Mouse (Mus musculus): ENCODE data around the gene Zfp523. TPM values are rescaled to one million over a fixed set of nuclear protein-coding genes. Genes with fewer than 3 reads are reported as not detected.
A peak's percentile ranks its signal among the peaks of the same experiment; 100 is the strongest.
"Not testable (repeated sequence)": the region's sequence is repeated elsewhere in the genome, so short reads cannot be mapped to it uniquely, and the experiment has no call there.

The Zfp523 gene
- total RNA-seq, 2 experiments from 2014 or later = 24.6 to 26.6 TPM

DNA sequence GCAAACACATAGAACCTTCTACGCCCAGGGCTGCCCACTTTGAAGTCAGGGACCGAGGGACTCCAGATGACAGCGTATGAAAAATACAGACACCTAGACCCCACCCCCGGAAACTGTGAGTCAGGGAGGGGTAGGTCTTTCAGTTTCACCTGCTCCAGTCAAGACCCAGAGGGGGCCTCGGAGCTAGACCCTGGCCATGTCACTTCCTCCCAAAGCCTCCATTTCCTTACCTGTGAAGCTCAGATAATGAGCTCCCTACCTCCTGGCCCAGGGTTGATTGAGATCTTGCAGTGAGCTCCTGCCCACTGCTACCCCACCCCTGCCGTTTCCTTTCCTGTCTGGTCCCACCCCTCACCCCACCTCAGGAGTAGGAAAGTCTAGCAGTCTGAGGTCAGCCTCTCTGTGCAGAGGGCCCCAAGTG lies 35.0 kb downstream of the Zfp523 start:
- no peak for DNase-seq

DNA sequence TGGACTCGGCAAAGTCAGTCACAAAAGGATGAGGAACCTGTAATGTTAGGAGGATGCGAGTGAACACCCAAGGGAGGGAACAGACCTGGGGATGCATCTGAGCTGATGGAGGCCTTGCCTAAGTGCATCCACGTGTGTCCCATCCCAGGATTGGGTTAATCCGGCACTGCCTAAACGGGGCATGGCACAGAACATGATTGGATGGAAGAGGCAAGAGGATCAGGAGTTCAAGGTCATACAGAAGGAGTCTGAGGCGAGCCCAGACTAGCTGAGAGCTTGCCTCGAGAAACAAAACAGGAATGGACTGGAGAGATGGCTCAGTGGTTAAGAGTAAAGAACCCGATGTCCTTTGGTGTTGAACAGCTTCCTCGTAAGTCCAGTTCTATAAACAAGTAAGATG lies 35.5 kb downstream of the Zfp523 start:
- DNase-seq = no peak

DNA sequence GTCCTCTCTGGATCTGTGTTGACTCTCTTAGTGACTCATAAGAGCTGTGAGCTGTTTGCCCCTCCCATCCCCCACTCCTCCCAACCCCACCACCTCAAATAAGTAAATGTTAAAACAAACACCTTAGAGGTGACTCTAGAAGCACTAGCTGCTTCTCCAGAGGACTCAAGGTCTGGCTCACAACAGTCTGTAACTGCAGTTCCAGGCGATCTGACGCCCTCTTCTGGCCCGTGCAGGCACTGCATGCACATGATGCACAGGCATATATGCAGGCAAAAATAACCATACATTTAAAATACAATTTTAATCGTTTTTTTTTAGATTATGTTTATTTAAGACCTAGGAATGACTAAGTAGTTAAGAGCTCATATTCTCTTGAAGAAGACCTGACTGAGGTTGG lies 36.3 kb downstream of the Zfp523 start:
- no peak for DNase-seq

DNA sequence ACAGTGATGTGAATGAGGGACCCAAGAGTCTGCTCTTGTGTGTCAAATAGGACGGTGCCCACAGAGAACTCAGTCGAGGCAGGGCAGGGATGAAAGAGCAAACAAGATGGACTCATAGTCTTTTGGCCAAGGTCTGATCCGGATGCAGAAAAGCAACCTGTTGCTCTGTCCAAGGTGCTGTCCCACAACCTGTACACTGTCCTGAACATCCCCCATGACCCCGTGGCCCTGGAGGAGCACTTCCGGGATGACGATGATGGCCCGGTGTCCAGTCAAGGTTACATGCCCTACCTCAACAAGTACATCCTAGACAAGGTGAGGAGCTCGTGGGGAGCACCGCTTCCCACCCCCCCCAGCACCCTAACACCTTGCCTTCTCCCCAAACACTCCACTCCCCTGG lies 39.9 kb downstream of the Zfp523 start:
- DNase-seq = no peak

DNA sequence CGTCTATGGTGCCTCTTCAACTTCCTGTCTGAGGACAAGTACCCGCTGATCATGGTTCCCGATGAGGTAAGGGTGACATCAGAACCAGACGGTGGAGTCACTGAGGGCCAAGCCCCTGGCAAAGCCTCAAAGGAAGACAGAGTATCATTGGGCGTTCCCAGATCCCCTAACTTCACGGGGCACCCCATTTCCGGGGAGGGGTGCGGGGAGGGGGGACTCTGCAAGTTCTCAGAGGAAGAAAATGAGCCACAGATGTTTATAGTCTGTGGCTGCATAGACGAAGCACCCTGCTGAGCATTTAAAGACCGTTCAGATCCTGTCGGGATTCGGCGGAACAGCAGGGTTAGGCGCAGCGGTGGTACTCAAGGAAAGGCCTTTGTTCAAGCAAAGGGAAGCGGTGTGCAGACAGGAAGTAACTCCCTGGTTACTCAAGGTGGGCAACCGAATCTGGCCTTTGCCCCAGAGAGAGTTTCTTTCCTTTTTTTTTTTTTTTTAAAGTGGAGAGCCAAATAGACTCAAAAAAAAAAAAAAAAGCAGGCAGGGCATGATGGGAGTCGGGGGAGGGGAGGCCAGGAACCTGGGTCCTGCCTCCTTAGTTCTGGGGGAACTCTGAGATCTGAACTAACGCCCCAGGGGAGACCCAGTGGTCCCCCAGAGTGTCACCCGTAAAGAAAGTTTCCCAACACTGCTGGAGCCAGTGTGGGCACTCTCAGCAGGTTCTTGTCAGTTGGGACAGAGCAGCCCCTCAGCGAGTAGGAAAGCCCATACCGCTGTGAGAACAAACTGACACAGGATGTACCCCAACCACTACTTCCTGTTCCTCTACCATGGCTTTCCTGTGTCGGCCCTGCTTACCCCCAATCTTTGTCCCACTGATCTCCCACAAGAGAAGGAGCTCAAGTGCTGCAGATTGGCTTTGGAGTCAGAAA lies 41.1 kb downstream of the Zfp523 start:
- DNase-seq = no peak

DNA sequence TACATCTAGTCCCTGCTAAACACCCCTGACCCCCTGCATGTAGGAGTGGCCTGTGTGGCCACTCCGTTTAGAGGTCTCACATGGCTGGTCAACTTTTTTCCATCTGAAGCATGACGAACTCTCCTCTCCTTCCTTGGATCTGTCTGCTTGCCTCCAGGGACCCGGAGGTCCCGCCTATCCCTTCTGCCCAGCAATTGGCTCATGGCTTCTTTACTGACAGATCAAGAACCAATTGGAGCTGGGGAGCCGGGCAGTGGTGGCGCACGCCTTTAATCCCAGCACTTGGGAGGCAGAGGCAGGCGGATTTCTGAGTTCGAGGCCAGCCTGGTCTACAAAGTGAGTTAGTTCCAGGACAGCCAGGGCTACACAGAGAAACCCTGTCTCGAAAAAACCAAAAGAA lies 45.5 kb downstream of the Zfp523 start:
- not testable (repeated sequence) for DNase-seq

DNA sequence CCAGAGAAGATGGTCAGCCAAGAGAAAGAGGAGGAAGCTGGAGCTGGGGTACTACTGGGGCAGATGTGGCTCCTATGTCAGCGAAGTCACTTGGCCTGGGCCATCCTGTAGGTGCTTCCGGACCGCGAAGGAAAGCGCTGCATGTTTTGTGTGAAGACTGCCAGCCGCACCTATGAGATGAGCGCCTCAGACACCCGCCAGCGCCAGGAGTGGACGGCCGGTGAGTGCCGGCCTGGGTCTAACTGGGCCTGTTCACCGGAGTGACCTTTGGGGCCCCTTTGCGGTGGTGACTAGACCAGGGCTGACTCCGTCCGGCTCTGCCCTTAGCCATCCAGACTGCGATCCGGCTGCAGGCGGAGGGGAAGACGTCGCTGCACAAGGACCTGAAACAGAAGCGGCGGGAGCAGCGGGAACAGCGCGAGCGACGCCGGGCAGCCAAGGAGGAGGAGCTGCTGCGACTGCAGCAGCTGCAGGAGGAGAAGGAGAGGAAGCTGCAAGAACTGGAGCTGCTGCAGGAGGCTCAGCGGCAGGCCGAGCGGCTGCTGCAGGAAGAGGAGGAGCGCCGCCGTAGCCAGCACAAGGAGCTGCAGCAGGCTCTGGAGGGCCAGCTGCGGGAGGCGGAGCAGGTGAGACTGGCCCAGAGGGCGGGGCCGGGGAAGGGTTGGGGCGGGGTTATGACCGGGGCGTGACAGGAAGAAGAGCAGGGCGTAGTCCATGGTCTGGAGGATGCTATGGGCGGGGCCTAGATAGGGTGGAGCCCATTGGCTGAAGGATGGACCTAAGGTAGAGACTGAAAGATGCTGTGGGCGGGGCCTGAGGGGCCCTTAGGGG lies 46.8 kb downstream of the Zfp523 start:
- peak; percentile 86 for DNase-seq

DNA sequence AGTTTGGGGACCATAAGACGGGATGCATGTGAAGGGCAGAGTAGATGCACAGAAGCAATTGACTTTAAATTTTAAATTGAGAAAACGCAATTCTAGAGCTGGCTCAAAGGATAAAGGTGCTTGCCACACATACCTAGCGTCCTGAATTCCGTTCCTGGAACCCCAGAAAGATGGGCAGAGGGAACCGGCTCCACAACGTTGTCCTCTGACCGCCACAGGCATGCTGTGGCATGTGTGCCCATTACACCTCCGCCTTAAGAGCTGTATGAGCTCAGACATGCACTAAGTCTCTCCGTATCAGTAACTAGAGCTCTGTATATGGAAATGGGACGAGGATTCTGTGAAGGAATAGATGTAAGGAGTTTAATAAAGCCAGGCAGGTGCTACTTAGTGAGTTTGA lies 47.7 kb downstream of the Zfp523 start:
- no peak for DNase-seq

DNA sequence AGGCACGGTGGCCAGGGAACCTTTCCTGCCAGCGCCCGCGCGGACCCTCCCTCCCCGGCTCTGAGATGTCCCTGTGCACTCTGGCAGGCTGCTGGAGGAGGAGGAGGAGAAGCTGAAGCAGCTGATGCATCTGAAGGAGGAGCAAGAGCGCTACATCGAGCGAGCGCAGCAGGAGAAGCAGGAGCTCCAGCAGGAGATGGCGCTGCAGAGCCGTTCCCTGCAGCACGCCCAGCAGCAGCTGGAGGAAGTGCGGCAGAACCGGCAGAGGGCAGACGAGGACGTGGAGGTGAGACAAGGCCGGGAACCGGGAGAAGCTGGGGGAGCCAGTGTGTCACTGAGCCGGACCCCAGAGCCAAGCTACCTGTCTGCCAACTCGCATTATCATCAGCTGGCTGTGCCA lies 49.1 kb downstream of the Zfp523 start:
- peak; percentile 93 for DNase-seq

DNA sequence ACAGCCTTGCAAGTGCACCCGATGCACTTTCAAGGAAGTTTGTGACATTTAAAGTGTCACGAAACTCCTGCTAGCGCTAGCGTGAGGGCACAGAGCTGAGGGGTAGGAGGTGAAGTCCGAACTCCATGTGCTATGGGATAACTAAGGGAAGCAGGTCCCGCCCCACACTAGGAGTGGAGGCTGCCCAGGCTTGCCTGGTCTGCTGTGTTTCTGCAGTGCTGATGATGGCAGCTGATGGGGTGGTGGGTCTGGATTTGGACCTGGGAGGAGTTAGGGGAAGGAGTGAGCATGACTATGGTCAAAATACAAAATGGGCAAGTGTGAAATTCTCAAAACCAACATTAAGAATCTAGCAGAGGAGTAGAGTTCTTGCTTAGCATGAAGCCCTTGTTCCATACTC lies 53.6 kb downstream of the Zfp523 start:
- DNase-seq = no peak

DNA sequence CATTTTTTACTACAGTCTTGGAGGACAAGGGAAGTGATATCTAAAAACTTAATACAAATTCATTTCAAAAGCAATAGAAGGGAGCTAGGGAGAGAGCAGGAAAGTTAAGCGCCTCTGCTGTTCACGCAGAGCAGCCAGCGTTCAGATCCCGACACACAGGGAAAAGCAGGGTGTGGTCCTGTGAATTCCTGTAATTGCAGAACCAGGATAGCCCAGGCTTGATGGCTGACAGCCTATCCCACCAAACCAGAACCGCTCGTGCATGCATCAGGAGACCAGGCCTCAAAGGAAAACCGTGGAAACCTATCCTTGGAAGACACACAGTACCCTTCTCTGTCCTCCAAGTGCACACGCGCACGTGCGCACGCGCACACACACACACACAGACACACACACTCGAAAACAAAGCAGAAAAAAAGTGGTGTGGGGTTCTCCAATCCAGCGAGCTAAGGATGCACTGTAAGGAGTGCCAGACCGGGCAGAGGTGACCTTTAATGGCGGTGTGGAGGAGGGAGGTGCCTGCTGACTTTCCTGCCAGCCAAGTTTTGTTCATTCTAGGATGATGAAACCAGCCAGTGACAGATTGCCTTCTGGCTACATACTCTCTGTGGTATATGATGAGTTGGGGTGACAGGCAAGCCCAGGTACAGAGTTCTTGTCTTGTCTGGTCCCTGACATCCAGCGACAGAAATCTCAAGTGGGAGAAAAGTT lies 54.3 kb downstream of the Zfp523 start:
- DNase-seq = no peak

DNA sequence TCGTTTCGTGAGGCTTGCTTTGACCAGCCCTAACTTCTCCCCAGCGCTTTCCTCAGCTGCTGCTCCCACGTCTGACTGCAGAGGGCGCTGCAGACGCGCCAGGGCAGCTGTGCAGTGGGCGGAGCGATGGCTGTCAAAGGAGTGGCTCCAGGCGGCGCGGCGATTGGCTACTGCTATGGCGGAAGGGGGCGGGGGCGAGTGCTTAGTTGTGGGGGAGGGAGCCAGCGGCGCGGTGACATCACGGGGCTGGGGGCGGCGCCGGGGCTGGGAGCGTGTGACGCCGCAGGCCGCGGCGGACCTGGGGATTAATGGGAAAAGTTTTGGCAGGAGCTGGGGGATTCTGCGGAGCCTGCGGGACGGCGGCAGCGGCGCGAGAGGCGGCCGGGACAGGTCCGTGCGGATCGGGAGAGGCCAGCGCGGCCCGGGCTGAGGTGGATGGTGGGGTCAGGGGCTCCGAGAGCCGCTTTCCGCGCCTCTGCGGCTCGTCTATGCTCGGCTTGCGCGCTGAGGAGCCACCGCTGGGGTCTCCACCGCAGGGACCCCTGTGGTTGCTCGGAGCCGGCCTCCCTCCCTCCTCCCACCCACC lies 55.6 kb downstream of the Zfp523 start, which contains the start of gene Ppard:
Gene Ppard, plus strand, starts transcription at position 226 of the 586 bp plus-strand sequence.
- DNase-seq = peak; percentile 99

DNA sequence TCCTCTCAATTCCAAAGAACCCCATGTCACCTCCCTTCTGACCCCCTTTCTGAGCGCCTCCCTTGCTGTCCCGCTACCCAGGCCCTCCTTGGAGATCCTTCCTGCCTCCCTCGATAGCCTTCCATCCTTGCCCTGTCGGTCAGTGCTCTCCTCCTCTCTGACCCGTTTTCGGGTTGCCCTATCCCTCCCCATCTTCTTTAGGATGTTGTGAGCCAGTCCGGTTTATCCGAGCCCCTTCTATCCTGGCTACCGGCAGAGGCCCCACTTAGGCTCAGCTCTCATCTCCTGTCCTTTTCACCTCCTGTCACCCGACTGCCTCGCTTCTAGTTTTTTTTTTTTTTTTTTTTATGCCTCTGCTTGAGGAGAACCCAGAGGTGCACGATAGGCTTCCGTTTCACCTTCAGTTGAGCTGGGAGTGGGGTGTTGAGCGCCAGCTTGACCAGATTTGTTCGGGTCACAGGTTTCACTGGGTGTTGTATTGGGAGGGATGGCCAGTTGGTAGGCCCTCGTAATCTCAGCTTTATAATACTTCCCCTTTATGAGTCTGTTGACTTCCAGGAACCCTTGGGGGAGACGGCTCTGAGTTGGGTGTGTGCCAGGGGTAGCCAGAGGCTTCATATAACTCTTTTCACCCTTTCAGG lies 56.3 kb downstream of the Zfp523 start:
- peak; percentile 51 for DNase-seq

DNA sequence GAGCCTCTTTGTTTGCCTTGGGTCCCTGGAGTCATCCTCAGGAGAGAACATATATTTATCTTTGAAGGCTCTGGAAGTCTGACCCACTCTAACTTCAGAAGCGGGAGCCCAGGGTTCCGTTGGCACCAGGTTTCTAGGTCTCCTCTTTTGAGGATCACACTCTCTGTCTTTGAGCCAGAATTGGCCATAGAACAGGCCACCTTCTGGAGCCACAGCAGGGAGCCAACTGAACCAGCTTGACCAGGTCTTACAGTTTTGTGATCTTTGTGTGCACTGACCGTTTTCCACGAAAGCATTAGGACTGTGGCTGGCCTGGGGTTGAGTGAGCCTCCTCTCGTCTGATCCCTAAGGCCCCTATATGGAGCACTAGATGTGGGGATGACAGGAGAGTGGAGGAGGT lies 57.7 kb downstream of the Zfp523 start:
- no peak for DNase-seq

DNA sequence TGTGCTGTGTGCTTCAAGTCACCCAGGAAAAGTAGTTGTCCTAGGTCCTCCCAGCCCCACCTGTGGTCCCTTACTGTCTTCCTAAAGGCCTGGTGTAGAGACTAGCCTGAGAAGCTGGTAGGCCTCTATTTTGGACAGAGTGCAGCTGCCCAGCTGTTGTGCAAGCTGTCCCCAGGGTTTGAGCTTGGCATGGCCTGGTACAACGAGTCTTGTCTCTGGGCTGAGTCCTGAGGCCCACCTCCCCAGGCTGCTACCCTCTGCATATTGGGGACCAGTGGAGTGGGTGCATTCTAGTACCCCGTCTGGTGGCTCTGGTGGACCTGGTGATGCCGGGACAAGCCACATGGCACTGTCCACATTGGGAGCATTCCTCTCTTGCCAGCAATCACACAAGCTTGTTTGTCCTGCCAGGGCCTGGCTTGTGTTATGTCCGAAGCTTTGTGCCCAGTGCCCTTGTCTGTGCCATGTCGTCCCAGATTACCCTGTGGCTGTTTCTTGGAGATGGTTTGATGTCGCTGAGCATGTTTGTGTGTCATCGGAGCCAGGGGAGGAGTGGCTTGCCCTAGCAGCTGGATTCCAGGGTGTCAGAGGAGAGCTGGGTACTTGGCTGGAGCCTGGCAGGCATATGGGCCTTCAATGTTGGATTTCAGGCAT lies 59.2 kb downstream of the Zfp523 start:
- DNase-seq = peak; percentile 57

DNA sequence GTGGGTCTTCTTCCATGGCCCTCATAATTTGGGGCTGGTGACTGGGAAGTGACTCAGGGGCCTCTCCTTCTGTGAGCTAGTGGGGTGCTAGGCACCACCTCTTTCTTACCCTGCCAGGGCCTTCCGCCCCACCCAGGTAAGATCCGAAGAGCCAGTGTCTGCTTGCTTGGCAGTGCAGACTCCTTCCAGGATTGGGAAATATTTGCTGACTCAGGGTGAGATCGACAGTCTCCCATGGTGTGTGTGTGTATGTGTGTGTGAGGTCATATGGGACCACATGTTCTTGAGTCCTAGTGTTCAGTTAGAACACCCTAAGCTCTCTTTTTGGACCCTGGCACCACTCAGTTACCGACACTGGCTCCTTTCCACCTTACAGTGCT lies 59.7 kb downstream of the Zfp523 start:
- no peak for DNase-seq

DNA sequence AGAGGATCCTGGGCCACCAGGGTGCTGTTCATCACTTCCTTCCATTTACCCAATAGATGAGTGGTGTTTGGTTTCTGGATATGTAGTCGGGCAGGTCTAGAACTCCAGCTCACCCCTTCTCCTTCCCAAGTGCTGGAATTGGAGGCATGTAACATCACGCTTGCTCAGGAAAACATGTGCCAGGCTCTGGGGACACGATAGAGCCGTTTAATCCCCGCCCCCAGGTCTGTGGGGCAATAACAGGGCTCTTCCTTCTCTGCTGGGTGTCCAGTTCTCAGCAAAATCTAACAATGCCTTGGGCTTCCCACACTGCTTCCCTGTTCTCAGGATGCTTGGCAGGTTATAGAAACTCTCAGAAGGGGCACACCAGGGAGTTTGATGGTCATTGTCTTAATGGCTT lies 60.4 kb downstream of the Zfp523 start:
- DNase-seq = no peak

DNA sequence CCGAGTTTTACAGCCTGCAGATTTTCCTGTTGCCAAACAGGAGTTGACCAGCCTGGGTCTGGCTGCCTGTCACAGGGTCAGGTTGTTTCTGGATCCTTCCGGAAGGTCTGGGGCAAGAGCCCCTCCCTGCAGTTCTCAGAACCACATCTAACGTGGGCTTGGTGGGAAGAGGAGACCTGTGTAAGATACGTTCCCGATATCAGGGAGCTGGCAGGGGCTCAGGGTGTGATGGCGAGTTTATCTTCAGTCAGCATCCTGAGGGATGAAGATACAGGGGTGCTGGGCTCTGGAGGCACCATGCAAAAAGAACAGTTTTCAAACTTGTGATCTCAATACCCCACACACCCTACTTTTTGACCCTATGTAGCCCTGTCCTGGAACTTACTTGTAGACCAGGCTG lies 60.9 kb downstream of the Zfp523 start:
- DNase-seq = no peak

DNA sequence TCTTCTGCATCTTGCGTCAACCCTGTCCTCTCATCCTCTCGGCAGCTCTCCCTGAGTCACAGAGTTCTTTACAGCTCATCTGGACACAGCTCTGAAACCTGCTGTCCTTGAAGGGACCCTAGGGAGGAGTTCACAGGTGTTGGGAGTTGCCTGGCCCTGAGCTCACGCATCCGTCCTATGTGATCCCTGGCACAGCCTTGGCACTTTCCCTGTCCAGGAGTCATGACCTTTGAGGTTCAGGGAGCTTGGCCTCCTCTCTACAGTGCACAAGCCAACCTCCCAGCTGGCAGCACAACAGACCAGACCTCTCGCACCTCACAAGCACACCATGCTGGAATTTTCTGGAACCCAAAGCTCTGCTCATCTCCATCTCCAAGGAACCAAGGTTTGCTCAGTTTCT lies 63.9 kb downstream of the Zfp523 start:
- DNase-seq = no peak

DNA sequence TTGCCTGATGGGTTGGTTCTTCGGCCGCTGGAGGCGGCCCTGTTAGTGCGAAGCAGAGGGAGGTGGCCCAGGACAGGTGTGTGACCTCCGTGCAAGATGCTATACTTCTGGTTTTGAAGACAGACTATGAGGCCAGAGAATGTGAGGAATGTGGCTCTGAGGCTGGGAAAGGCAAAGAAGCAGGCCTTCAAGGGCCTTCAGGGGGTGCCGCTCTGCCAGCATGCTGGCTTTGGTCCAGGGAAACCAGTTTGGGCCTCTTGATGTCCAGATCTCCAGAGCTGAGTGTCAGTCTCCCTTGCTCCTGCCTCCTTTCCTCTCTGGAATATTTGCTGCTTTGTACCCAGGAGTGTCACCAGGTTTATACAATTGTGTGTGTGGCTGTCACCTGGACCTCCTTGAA lies 65.4 kb downstream of the Zfp523 start:
- DNase-seq = no peak

DNA sequence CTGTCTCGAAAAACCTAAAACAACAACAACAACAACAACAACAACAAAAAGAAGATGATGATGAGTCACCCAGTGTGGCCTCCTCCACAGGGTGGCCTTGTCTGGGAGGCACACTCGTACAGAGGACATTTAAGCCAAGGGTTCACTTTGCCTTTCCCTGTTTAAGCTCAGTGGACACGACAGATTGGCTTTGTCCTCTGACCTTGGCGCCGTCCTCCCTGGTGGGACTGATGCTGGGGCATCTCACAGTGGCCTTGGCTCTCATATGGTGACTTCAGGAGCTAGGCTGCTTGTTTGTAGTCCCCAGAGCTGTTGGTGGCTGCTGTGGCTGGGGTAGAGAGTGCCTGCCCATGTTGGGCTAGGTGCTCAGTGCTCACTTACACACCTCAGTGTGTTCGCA lies 67.3 kb downstream of the Zfp523 start:
- no peak for DNase-seq
